Mouse (Mus musculus): ENCODE results near the gene B3galt1.

DNA sequence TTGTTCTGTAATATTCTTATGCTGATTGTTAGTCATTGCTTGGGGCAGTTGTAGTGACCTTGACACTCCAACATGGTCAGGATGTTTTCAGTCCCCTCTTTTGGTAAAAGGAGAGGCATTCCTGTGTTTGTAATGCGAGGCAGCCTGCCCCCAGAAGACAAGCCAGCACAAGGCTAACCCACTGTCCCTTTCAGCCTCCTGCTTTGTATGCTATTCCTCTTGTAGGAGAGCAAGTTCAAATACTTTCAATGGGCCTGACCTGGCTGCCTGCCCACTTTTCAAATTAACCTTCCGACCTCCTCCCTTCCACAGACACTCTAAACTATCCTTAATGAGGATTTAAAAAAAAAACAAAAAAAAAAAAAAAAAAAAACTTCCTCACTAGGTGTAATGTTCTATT, 11.0 kb downstream of the B3galt1 start:
- TF ChIP-seq USF1 (IDR thresholded peaks at IDR 0.05; ENCODE audit: low read depth) = no peak
- no peak for TF ChIP-seq POLR2A (IDR thresholded peaks at IDR 0.05; ENCODE audit: insufficient read length, low read depth)
